Mouse (Mus musculus): ENCODE data around the gene Gm10964. TPM values are rescaled to one million over a fixed set of nuclear protein-coding genes. Genes with fewer than 3 reads are reported as not detected.

Gm10964 gene
- polyA plus RNA-seq, 1 experiment from 2014 or later: not detected

- no peaks in the 10 kb centered on the region for H3K27me3 ChIP-seq (ENCODE audit: insufficient read depth, low read length)
- H3K27ac ChIP-seq: no peak overlapping the region
- TF ChIP-seq CTCF (IDR thresholded peaks at IDR 0.05; ENCODE audit: low read depth): no peak
- no peaks in the 10 kb centered on the region for H3K9me3 ChIP-seq (replicated peaks; ENCODE audit: low read length)
- ATAC-seq (replicated peaks; ENCODE audit: low FRiP score, low read depth): no peak
- H3K9ac ChIP-seq (ENCODE audit: low read depth, low read length): no peak overlapping the region
- no peak overlapping the region for H3K4me3 ChIP-seq (replicated peaks; ENCODE audit: low read depth, low read length)
- H3K4me1 ChIP-seq (replicated peaks; ENCODE audit: insufficient read depth, low read length): no peaks in the 10 kb centered on the region
- DNase-seq (ENCODE audit: low spot score): no peak
- H3K4me2 ChIP-seq (ENCODE audit: low read length): no peak overlapping the region
- no peaks in the 10 kb centered on the region for H3K36me3 ChIP-seq (ENCODE audit: insufficient read depth, low read length)
- WGBS: 83% methylated on average over 4 of the region's 4 CpGs
Observed at GRCm38 (mm10) chr3:103782844-103783609, 43.9 kb downstream of the Gm10964 start.

DNA sequence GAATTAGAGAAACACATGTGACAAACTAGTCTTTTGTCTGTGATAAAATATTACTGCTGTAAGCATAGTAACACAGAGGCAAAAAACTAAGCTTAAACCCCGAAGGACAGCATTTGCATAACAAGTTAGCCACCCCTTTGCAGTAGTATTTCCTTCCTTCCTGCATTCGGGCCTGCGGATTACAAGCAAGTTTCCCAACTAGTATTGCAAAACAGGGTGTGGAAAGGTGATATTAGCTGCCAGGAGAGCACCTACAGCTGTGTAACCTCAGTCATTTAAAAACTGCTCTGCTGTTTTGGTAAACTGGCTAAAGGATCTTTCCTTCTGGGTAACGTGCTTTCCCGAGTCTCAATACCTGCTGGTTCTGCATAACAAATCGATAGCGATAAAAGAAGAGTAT lies 48.1 kb downstream of the Gm10964 start:
- no peak for DNase-seq (ENCODE audit: low spot score)
- H3K9me3 ChIP-seq (replicated peaks; ENCODE audit: low read length): no peaks in the 10 kb centered on the region
- 0 out of 2 replicates have a peak, but pooled peaks cover 8% of the 10 kb centered on the region for H3K4me1 ChIP-seq (replicated peaks; ENCODE audit: insufficient read depth, low read length)
- H3K9ac ChIP-seq (ENCODE audit: low read depth, low read length): no peak overlapping the region
- H3K4me3 ChIP-seq (replicated peaks; ENCODE audit: low read depth, low read length): no peak overlapping the region
- ATAC-seq (replicated peaks; ENCODE audit: low FRiP score, low read depth): no peak
- TF ChIP-seq CTCF (IDR thresholded peaks at IDR 0.05; ENCODE audit: low read depth): no peak
- H3K4me2 ChIP-seq (ENCODE audit: low read length): no peak overlapping the region
- no peak overlapping the region for H3K27ac ChIP-seq
- no peaks in the 10 kb centered on the region for H3K27me3 ChIP-seq (ENCODE audit: insufficient read depth, low read length)
- whole genome bisulfite sequencing: 54% methylated on average over 7 of the region's 7 CpGs
- no peaks in the 10 kb centered on the region for H3K36me3 ChIP-seq (ENCODE audit: insufficient read depth, low read length)

DNA sequence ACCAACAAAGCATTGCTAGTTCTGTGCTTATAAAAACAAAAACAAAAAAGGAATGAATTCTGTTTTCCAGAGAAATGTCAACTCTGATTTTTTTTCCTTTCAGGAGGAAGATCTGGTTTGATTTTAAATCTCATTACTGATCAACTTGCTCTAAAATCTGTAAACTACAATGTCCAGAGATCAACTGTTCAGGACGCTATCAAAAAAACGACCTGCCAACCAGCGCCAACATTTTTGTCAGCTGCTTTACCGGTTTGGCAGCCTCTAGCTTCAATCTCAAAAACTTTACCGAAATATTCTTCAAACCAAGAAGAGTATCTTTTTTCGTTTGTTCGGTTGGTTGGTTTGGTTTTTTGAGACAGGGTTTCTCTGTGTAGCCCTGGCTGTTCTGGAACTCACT lies 49.9 kb downstream of the Gm10964 start:
- 0 out of 2 replicates have a peak, but pooled peaks cover 8% of the 10 kb centered on the region for H3K4me1 ChIP-seq (replicated peaks; ENCODE audit: insufficient read depth, low read length)
- DNase-seq (ENCODE audit: low spot score) (no peak), ATAC-seq (replicated peaks; ENCODE audit: low FRiP score, low read depth) (no peak)
- 0 out of 2 replicates have a peak overlapping the region, but pooled peaks have one; percentile 91 for H3K27ac ChIP-seq
- no peaks in the 10 kb centered on the region for H3K9me3 ChIP-seq (replicated peaks; ENCODE audit: low read length)
- TF ChIP-seq CTCF (IDR thresholded peaks at IDR 0.05; ENCODE audit: low read depth): no peak
- WGBS: 66% methylated on average over 7 of the region's 7 CpGs
- H3K36me3 ChIP-seq (ENCODE audit: insufficient read depth, low read length): no peaks in the 10 kb centered on the region
- no peaks in the 10 kb centered on the region for H3K27me3 ChIP-seq (ENCODE audit: insufficient read depth, low read length)
- H3K9ac ChIP-seq (ENCODE audit: low read depth, low read length): no peak overlapping the region
- H3K4me2 ChIP-seq (ENCODE audit: low read length): peak overlapping the region; percentile 66
- peak overlapping the region; percentile 97; the same call in 1 of the 2 replicates for H3K4me3 ChIP-seq (replicated peaks; ENCODE audit: low read depth, low read length)

- Histone ChIP-seq H3K4me1 (replicated peaks; ENCODE audit: insufficient read depth, low read length) (0 out of 2 replicates have a peak, but pooled peaks cover 8% of the 10 kb centered on the region), H3K4me2 (ENCODE audit: low read length) (peak overlapping the region; percentile 66), H3K4me3 (replicated peaks; ENCODE audit: low read depth, low read length) (peak overlapping the region; percentile 97), H3K27me3 (ENCODE audit: insufficient read depth, low read length) (no peaks in the 10 kb centered on the region), H3K36me3 (ENCODE audit: insufficient read depth, low read length) (no peaks in the 10 kb centered on the region), H3K9me3 (replicated peaks; ENCODE audit: low read length) (no peaks in the 10 kb centered on the region), H3K27ac (peak overlapping the region; percentile 91), H3K9ac (ENCODE audit: low read depth, low read length) (peak overlapping the region; percentile 97)
- no peak for ATAC-seq (replicated peaks; ENCODE audit: low FRiP score, low read depth)
- DNase-seq (ENCODE audit: low spot score): peak; percentile 82
- no peak for TF ChIP-seq CTCF (IDR thresholded peaks at IDR 0.05; ENCODE audit: low read depth)
- under 1% methylated on average over 14 of the region's 14 CpGs for WGBS
Observed at GRCm38 (mm10) chr3:103789891-103790345, 50.8 kb downstream of the Gm10964 start.

DNA sequence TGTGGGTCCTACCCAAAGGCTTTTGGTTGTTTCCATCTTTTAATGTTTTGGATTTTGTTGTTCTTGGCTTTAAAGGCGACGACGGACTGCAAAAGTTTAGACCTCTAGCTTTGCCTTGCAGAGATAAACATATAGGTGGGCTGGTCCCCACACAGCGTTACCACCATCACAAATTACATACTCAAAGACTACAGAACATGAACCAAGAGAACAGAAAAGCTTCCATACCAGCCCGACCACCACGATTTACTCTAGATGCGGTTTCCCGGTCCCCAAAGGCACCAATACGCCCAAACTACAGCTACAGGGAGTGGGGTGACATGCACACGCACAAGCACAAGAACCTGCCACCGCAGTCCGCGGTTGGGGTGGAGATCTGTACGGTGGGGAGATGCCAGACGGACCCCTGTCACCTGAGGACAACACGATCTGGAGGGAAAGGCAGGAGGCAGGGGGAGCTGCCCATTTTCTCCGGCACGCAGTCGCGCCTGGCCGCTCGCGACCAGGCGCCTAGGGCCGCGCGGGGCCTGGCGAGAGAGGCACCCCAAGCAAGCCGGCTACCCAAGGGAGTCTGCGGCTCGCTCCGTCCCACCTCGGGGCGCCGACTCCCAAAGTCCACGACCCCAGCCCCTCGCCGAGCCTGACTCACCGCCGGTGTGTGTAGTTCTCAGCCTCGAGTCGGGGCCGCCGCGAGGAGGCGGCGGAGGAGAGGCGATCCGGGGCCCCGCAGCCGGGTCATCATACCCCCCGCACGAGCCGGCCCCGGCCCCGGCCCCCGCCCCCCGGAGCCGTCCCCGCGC lies 51.4 kb downstream of the Gm10964 start:
- Histone ChIP-seq H3K9me3 (replicated peaks; ENCODE audit: low read length) (no peaks in the 10 kb centered on the region), H3K27me3 (ENCODE audit: insufficient read depth, low read length) (no peaks in the 10 kb centered on the region), H3K4me1 (replicated peaks; ENCODE audit: insufficient read depth, low read length) (0 out of 2 replicates have a peak, but pooled peaks cover 8% of the 10 kb centered on the region), H3K4me2 (ENCODE audit: low read length) (peak overlapping the region; percentile 66), H3K27ac (peak overlapping the region; percentile 91), H3K4me3 (replicated peaks; ENCODE audit: low read depth, low read length) (peak overlapping the region; percentile 97), H3K9ac (ENCODE audit: low read depth, low read length) (peak overlapping the region; percentile 97), H3K36me3 (ENCODE audit: insufficient read depth, low read length) (no peaks in the 10 kb centered on the region)
- no peak for TF ChIP-seq CTCF (IDR thresholded peaks at IDR 0.05; ENCODE audit: low read depth)
- DNase-seq (ENCODE audit: low spot score) (peak; percentile 39), ATAC-seq (replicated peaks; ENCODE audit: low FRiP score, low read depth) (peak; percentile 77)
- WGBS: under 1% methylated on average over 56 of the region's 61 CpGs

Measured in kidney, postnatal 0 days (tissue).